9 mouse cellular contexts compared by ENCODE assay signal in the genomic region with DNA sequence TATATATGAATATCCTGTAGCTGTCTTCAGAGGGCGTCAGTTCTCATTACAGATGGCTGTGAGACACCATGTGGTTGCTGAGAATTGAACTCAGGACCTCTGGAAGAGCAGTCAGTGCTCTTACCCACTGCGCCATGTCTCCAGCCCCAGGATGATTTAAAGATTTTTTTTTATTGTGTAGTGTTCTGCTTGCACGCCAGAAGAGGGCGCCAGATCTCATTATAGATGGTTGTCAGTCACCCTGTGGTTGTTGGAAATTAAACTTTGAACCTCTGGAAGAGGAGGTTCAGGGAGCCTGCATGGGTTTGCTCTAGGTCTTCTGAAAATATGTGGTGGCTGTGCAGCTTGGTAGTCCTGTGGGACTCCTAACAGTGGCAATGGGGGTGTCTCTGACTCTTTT. TPM values are rescaled to one million over a fixed set of nuclear protein-coding genes. Genes with fewer than 3 reads are reported as not detected.
DNase-seq lines count a peak whose midpoint lies in the region; ATAC-seq lines count a peak whose summit lies in the region.
"Had no signal": no experiment of that assay in that cellular context is flagged by ENCODE, and none has a peak within 500 bp of the region (broad histone marks: within the 10 kb centered on the region; RNA-seq: fewer than 3 reads in every experiment).

No protein-coding gene starts in this region.

- H3K27ac ChIP-seq in limb, embryonic 11.5 days (replicated peaks; ENCODE audit: low read depth, low read length), result no peak overlapping the region

- peak; percentile 37 for DNase-seq in gastrocnemius, adult 18-20 months (ENCODE audit: low spot score)
- no peak for DNase-seq in gastrocnemius, postnatal 4 days (ENCODE audit: low spot score in 2 of 2)
- peak; percentile 59 for DNase-seq in testis, postnatal 10 days (ENCODE audit: low spot score)
- DNase-seq in testis, postnatal 14 days (ENCODE audit: low spot score), result no peak
- DNase-seq in c-Kit-positive CD71-positive TER-119-positive erythroid progenitor cells, embryonic 14.5 days (ENCODE audit: low spot score), result peak; percentile 73
- DNase-seq in limb, embryonic 11.5 days (ENCODE audit: low spot score), result peak; percentile 62
- peak; percentile 35 for DNase-seq in retina, embryonic 14.5 days (ENCODE audit: low spot score)
- no peak for DNase-seq in ovary, postnatal 10 days (ENCODE audit: low spot score)

- no peaks in the 10 kb centered on the region for H3K36me3 ChIP-seq in limb, embryonic 11.5 days (ENCODE audit: control insufficient read depth, insufficient read depth, low read length)

- no peaks in the 10 kb centered on the region for H3K27me3 ChIP-seq in limb, embryonic 11.5 days (ENCODE audit: control insufficient read depth, insufficient read depth, low read length)

- no peak overlapping the region for H3K4me2 ChIP-seq in limb, embryonic 11.5 days (ENCODE audit: low read depth, severe bottlenecking)

- no peaks in the 10 kb centered on the region for H3K9me3 ChIP-seq in limb, embryonic 11.5 days (ENCODE audit: control insufficient read depth, low read length)

- whole genome bisulfite sequencing in limb, embryonic 11.5 days, result 34% methylated on average over 4 of the region's 4 CpGs

- no peak overlapping the region for H3K4me3 ChIP-seq in limb, embryonic 11.5 days (ENCODE audit: low read depth, low read length)

- H3K4me1 ChIP-seq in limb, embryonic 11.5 days (ENCODE audit: control insufficient read depth, insufficient read depth, low read length), result no peaks in the 10 kb centered on the region

- no peak for ATAC-seq in limb, embryonic 11.5 days (ENCODE audit: insufficient number of reproducible peaks, low FRiP score, low TSS enrichment, low read depth)

- no peak overlapping the region for H3K9ac ChIP-seq in limb, embryonic 11.5 days (ENCODE audit: low read length)

RNA-seq across cellular contexts. Expression of a gene that starts 5.4 kb away (rescaled TPM):
- total RNA-seq in gastrocnemius, adult 18-20 months (2021), result 10 to 100 TPM; 28.3 to 39.1 TPM
- total RNA-seq in gastrocnemius, postnatal 4 days (2021), result 100 to 1,000 TPM; 197 to 210 TPM
- polyA plus RNA-seq in limb, embryonic 11.5 days (2014; fragmentation: Nextera tagmentation; extraction: Ambion mirVana), result 540 and 632 TPM in 2 replicates

RNA-seq across cellular contexts. Expression of a gene that starts 5.4 kb away (rescaled TPM):
- total RNA-seq in gastrocnemius, adult 18-20 months (2021), result 1 to 10 TPM; 1.7 to 1.8 TPM
- total RNA-seq in gastrocnemius, postnatal 4 days (2021), result 1 to 10 TPM; 3.1 to 4.0 TPM
- 1.7 and 2.0 TPM in 2 replicates for polyA plus RNA-seq in limb, embryonic 11.5 days (2014; fragmentation: Nextera tagmentation; extraction: Ambion mirVana)

RNA-seq across cellular contexts. Expression of a gene that starts 21.2 kb away (rescaled TPM):
- under 1 TPM in 1 of 2 experiments, not detected in 1; 0.09 TPM for total RNA-seq in gastrocnemius, adult 18-20 months (2021)
- not detected for total RNA-seq in gastrocnemius, postnatal 4 days (2021)
- polyA plus RNA-seq in limb, embryonic 11.5 days (2014; fragmentation: Nextera tagmentation; extraction: Ambion mirVana), result not detected in 2 replicates

RNA-seq across cellular contexts. Expression of a gene that starts 35.9 kb away (rescaled TPM):
- total RNA-seq in gastrocnemius, adult 18-20 months (2021), result not detected
- under 1 TPM in 1 of 2 experiments, not detected in 1; 0.16 TPM for total RNA-seq in gastrocnemius, postnatal 4 days (2021)
- polyA plus RNA-seq in limb, embryonic 11.5 days (2014; fragmentation: Nextera tagmentation; extraction: Ambion mirVana), result 9.6 and 9.7 TPM in 2 replicates
- total RNA-seq: left cerebral cortex, adult 18-20 months had no signal

RNA-seq across cellular contexts. Expression of a gene that starts 40.8 kb away (rescaled TPM):
- total RNA-seq in gastrocnemius, adult 18-20 months (2021), result 100 to 1,000 TPM; 334 to 355 TPM
- 100 to 1,000 TPM; 381 to 422 TPM for total RNA-seq in gastrocnemius, postnatal 4 days (2021)
- 538 and 540 TPM in 2 replicates for polyA plus RNA-seq in limb, embryonic 11.5 days (2014; fragmentation: Nextera tagmentation; extraction: Ambion mirVana)

Comparison
In these comparisons a context has a peak if more than half of its experiments do, and no peak if none do; other contexts are left out.
1. DNase-seq: peak in gastrocnemius, adult 18-20 months (single experiment), testis, postnatal 10 days (single experiment), c-Kit-positive CD71-positive TER-119-positive erythroid progenitor cells, embryonic 14.5 days (single experiment), limb, embryonic 11.5 days (single experiment) and retina, embryonic 14.5 days (single experiment); none in gastrocnemius, postnatal 4 days (0 of 2), testis, postnatal 14 days (single experiment) and ovary, postnatal 10 days (single experiment).
2. RNA of a gene that starts 5.4 kb away (total RNA-seq): 197 to 210 TPM in gastrocnemius, postnatal 4 days; 28.3 to 39.1 TPM in gastrocnemius, adult 18-20 months; every median in the first group is over 4 times any median in the second.